Mouse (Mus musculus): ENCODE results near the gene Cabp2. TPM values are rescaled to one million over a fixed set of nuclear protein-coding genes. Genes with fewer than 3 reads are reported as not detected.
"Not testable (repeated sequence)": the region's sequence is repeated elsewhere in the genome, so short reads cannot be mapped to it uniquely, and the experiment has no call there.

Cabp2 gene
- polyA plus RNA-seq, 1 experiment, result not detected

DNA sequence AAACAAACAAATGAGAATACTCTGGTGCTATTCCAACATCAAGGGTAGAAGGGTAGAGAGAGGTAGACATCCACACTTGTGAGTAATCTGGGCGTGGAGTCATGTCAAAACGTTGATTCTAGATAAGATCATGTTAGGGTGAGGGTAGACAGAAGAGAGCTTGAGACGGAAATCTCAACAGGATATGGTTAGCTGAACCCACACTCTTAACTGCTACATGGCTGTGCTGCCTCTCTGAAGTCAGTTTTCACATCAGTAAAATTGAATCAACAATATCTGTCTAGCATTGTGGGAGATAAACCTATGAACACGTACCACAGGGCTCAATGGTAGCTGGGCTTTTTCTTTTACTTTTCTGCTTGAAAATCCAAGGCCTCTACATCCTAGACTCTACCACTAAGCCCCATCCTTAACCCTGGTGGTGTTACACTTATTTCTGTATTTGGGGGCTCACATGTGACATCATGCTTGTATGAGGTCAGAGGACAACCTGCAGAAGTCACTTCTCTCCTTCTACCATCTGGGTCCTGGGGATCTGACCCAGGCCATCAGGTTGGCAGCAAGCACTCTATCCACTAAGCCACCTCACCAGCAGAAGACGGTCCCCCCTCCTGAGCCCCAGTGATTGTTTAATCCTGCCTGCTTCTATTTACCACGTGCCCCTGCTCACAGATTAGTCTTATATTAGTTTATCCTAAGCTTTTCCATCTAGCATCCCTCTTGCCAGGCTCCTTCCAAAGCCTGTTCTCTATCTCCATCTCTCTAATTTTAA is 38.5 kb downstream of the Cabp2 start:
- H3K4me3 ChIP-seq (ENCODE audit: insufficient read depth, low read length), result no peak overlapping the region
- H3K27ac ChIP-seq (ENCODE audit: insufficient read depth, low read length), result no peak overlapping the region
- H3K4me1 ChIP-seq (ENCODE audit: control insufficient read depth, insufficient read depth, low read length), result peaks cover 5% of the 10 kb centered on the region
- TF ChIP-seq CTCF (IDR thresholded peaks at IDR 0.05; ENCODE audit: extremely low read depth, insufficient read depth, low read length), result no peak

DNA sequence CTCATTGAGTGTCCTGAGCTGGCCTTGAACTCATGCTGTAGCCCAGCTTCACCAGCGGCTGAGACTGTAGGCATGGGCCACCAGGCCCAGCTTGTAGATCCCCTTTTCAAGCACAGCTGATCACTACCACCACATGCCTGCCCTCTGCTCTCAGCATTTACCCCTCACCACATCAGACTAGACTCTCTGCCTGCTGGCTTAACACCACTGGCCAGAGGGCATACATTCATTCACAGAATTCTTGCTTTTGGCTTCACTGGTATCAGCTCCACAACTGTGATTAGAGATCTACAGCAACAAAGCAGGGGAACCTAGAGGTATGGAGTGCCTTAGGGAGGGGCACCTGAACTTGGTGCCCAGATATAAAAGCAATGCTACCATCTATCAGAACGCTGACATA is 39.1 kb downstream of the Cabp2 start:
- no peak overlapping the region for H3K4me3 ChIP-seq (ENCODE audit: insufficient read depth, low read length)
- TF ChIP-seq CTCF (IDR thresholded peaks at IDR 0.05; ENCODE audit: extremely low read depth, insufficient read depth, low read length) (no peak), POLR2A (IDR thresholded peaks at IDR 0.05; ENCODE audit: extremely low read depth, insufficient read depth, low read length) (no peak)
- no peak overlapping the region for H3K27ac ChIP-seq (ENCODE audit: insufficient read depth, low read length)
- peaks cover 5% of the 10 kb centered on the region for H3K4me1 ChIP-seq (ENCODE audit: control insufficient read depth, insufficient read depth, low read length)

DNA sequence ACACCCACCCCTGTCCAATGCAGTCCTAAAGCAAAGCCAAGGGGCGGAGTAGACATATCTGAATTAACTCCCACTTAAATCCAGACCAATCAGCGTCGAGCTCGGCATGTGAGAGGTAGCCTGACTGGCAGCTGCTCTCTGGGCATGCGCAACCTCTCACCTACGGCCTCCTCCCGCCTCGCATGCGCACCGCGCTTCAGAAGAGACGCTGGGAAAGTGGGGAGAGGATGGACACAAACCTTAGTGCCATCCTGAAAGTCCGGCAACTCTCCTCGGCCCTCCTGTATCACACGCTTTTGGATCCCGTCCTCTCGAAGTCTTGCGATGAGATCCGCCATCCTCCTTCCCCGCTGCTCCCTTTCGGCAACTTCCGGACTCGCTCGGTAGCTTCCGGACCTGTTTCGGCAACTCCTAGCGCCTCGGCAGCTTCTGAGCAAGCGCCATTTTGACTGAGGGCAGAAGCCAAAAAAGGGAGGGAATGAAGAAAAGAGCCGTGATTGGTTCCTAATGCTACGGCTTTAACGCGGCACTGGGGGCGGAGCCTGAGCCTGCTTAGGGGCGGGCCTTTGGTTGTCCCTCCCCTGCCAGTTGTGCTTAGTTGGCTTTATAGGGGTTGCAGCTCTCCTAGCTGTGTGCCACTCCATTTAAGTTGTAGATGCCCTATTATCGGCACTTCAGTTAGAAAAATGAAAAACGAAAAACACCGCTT is 39.9 kb downstream of the Cabp2 start:
- TF ChIP-seq CTCF (IDR thresholded peaks at IDR 0.05; ENCODE audit: extremely low read depth, insufficient read depth, low read length) (no peak), POLR2A (IDR thresholded peaks at IDR 0.05; ENCODE audit: extremely low read depth, insufficient read depth, low read length) (peak; percentile 82)
- peak overlapping the region; percentile 26 for H3K27ac ChIP-seq (ENCODE audit: insufficient read depth, low read length)
- H3K4me1 ChIP-seq (ENCODE audit: control insufficient read depth, insufficient read depth, low read length), result peaks cover 5% of the 10 kb centered on the region
- H3K4me3 ChIP-seq (ENCODE audit: insufficient read depth, low read length), result peak overlapping the region; percentile 47

DNA sequence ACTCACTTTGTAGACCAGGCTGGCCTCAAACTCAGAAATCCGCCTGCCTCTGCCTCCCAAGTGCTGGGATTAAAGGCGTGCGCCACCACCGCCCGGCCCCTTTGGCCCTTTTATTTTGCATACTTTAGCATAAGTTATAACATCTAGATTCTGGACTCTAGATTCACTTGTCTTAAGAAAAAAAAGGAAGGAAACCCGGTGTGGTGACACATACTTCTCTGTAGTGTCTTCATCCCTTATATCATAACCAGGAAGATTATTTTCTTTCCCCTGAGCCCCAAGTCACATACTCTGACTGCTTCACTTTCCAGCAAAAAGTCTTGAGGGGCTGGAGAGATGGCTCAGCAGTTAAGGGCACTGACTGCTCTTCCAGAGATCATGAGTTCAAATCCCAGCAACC is 40.5 kb downstream of the Cabp2 start:
- not testable (repeated sequence) for H3K4me3 ChIP-seq (ENCODE audit: insufficient read depth, low read length)

DNA sequence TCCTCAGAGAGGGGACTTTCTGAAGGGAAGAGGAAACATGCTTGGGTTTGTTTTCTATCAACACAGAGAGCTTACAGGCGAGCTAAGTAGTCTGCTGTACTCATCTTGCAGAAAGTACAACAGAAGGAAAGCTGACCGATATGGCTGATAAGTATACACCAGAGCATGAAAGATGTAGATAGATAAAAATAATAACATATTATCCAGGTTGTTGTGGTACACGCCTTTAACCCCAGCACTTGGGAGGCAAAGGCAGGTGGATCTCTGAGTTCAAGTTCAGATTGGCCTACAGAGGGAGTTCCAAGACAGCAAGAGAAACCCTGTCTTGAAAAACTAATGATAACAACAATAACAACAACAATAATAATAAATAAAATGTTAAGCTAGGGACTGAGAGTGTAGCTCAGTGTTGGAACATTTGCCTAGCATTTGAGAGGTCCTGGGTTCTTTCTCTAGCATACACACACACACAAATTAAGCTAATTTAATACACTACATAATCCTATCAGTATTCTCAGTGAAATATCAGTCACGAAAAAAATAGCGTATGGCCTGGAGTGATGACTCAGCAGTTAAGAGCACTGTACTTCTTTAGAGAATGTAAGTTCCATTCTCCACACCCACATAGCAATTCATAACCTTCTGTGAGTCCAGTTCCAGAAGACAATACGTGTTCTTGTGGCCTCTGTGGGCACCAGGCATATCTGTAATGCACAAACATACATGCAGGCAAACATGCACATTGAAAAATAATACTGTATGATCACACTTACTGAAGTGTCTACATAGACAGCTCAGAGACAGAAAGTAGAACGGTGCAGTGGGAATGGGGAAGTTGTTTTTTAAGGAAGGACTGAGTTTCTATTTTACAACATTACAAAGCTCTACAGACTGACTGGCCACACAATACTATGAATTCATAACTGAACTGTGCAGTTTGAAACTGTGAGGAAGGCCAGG is 41.3 kb downstream of the Cabp2 start:
- Histone ChIP-seq H3K4me1 (ENCODE audit: control insufficient read depth, insufficient read depth, low read length) (peaks cover 5% of the 10 kb centered on the region), H3K27ac (ENCODE audit: insufficient read depth, low read length) (no peak overlapping the region), H3K4me3 (ENCODE audit: insufficient read depth, low read length) (no peak overlapping the region)
- TF ChIP-seq POLR2A (IDR thresholded peaks at IDR 0.05; ENCODE audit: extremely low read depth, insufficient read depth, low read length) (no peak), CTCF (IDR thresholded peaks at IDR 0.05; ENCODE audit: extremely low read depth, insufficient read depth, low read length) (no peak)

More for the DNA sequence above, 40.5 kb downstream of the Cabp2 start:
- not testable (repeated sequence) for H3K27ac ChIP-seq (ENCODE audit: insufficient read depth, low read length); H3K4me1 ChIP-seq (ENCODE audit: control insufficient read depth, insufficient read depth, low read length)

DNA sequence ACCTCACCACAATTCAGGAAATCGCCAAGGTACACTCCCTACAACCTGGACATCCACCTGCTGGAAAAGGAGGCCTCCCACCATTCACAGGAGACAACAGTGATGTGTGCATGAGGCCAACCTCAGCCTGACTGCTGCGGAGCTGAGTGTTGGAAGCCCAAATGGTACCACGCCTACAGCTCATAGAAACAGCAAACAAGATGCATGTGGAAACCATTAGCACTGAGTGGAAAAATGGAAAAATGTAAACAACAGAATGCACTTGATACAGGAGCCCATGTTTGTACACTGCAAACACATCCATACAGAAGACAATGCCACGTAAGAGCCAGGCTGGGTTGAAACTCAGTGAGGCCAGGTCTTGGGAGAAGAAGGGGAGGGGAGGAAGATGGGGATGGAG is 43.1 kb downstream of the Cabp2 start:
- Histone ChIP-seq H3K27ac (ENCODE audit: insufficient read depth, low read length) (no peak overlapping the region), H3K4me3 (ENCODE audit: insufficient read depth, low read length) (no peak overlapping the region), H3K4me1 (ENCODE audit: control insufficient read depth, insufficient read depth, low read length) (peaks cover 4% of the 10 kb centered on the region; the same call in 1 of the 2 replicates)
- no peak for TF ChIP-seq POLR2A (IDR thresholded peaks at IDR 0.05; ENCODE audit: extremely low read depth, insufficient read depth, low read length)
- no peak for TF ChIP-seq CTCF (IDR thresholded peaks at IDR 0.05; ENCODE audit: extremely low read depth, insufficient read depth, low read length)

DNA sequence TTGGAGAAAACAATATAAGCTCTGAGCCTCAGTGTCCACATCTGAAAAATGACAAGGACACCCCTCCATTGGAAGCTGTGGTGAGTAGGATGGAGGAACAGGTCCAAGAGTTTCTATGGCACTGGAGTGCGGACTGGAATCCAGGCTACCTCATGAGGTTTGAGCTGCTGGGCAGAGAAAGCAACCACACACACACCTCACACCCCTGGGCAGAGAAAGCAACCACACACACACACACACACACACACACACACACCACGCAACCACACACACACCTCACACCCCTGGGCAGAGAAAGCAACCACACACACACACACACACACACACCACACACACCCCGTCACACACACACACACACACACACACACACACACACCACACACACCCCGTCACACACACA is 43.9 kb downstream of the Cabp2 start:
- not testable (repeated sequence) for H3K4me1 ChIP-seq (ENCODE audit: control insufficient read depth, insufficient read depth, low read length)
- Histone ChIP-seq H3K4me3 (ENCODE audit: insufficient read depth, low read length) (peak overlapping the region; percentile 91), H3K27ac (ENCODE audit: insufficient read depth, low read length) (peak overlapping the region; percentile 84)

DNA sequence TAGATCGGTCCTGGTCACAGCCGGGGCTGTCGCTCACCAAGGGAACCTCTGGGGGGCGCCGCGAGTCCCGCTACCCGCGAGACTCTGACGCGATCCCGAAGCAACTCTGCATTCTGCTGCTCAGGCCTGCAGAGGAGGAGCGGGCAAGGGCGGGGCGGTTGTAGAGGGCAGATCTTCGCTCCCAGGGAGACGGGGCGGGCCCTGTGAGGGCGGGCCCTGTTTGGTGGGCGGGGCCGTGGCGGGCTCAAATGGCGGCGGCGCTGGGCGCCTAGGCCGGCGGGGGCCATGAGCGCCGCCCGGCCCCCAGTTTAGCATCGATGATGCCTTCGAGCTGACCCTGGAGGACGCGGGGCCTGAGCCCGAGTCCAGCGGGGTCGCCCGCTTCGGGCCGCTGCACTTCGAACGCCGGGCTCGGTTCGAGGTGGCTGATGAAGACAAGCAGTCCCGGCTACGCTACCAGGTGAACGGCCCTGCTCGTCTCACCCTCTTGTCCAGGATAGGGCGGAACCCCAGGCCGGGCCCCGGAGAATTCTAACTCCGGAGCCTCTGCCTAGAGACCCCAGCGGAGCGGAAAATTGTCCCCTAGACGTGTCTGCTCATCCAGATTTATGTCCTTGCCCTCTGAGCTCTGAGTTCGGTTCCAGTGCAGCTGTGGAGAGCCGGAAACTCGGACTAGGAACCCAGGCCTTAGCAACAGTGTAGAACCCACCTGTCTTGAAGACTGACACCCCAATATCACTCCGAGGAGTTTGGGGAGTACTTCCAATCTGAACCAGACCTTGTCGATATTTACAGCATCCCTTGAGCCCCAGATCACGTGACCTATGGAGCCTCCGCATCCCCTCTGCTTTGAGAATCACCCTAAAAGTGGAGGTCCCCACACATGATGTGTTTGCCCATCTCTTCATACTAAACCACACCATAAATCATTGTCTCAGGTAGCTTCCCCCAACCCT is 44.6 kb downstream of the Cabp2 start, which contains the start of gene Aip:
TSS of gene Aip (minus strand) at position 118 of the 956 bp plus-strand sequence.
- TF ChIP-seq POLR2A (IDR thresholded peaks at IDR 0.05; ENCODE audit: extremely low read depth, insufficient read depth, low read length), result 0 out of 2 replicates have a peak, but pooled peaks have one; percentile 3
- peak; percentile 32; the same call in 1 of the 2 replicates for TF ChIP-seq CTCF (IDR thresholded peaks at IDR 0.05; ENCODE audit: extremely low read depth, insufficient read depth, low read length)
- peak within 1 kb of the TSS; percentile 84 for H3K27ac ChIP-seq (ENCODE audit: insufficient read depth, low read length)
- peak within 1 kb of the TSS; percentile 91 for H3K4me3 ChIP-seq (ENCODE audit: insufficient read depth, low read length)
- H3K4me1 ChIP-seq (ENCODE audit: control insufficient read depth, insufficient read depth, low read length), result no peaks in the 10 kb centered on the region
